Mouse (Mus musculus) forebrain, embryonic 14.5 days (tissue): ENCODE measurements around the gene Drd5. TPM values are rescaled to one million over a fixed set of nuclear protein-coding genes. Genes with fewer than 3 reads are reported as not detected.

ENCODE experiments used
- ATAC-seq: fragments of 200-750 bp; cut with Nextera tagmentation; 2 replicates; pipeline ENCODE4 v1.8.0; 2017; ENCODE audit warnings: mild to moderate bottlenecking, moderate library complexity
- DNase-seq: peaks from one replicate; pipeline ENCODE4 v3.0.0-alpha.2; 2015; ENCODE audit warnings: low spot score
- H3K27ac ChIP-seq: fragments of 300-500 bp; sonication (generic); 2 replicates; pipeline ENCODE4 v1.5.1; 2014; ENCODE audit warnings: low read depth, mild to moderate bottlenecking, control low read depth, low read length, moderate library complexity
- H3K27me3 ChIP-seq: fragments of 300-500 bp; sonication (generic); replicated peaks from 2 replicates; pipeline ENCODE4 v1.6.1; 2014; ENCODE audit warnings: low read length, control low read depth, mixed read lengths; ENCODE audit not compliant: control insufficient read depth, insufficient read depth
- H3K36me3 ChIP-seq: fragments of 300-500 bp; sonication (generic); 2 replicates; pipeline ENCODE4 v1.6.1; 2014; ENCODE audit warnings: low read length, control low read depth; ENCODE audit not compliant: control insufficient read depth, insufficient read depth
- H3K4me1 ChIP-seq: fragments of 300-500 bp; sonication (generic); 2 replicates; pipeline ENCODE4 v1.6.1; 2014; ENCODE audit warnings: antibody characterized with exemption, low read length, control low read depth; ENCODE audit not compliant: control insufficient read depth, insufficient read depth
- H3K4me2 ChIP-seq: fragments of 300-500 bp; sonication (generic); 2 replicates; pipeline ENCODE4 v1.6.1; 2014; ENCODE audit warnings: mild to moderate bottlenecking, control low read depth, low read length
- H3K4me3 ChIP-seq: fragments of 300-500 bp; sonication (generic); 2 replicates; pipeline ENCODE4 v1.5.1; 2014; ENCODE audit warnings: low read depth, low read length, control low read depth
- H3K9ac ChIP-seq: fragments of 300-500 bp; sonication (generic); 2 replicates; pipeline ENCODE4 v1.6.1; 2014; ENCODE audit warnings: mild to moderate bottlenecking, low read length, control low read depth, moderate library complexity
- H3K9me3 ChIP-seq: fragments of 300-500 bp; sonication (generic); replicated peaks from 2 replicates; pipeline ENCODE4 v1.6.1; 2016; ENCODE audit warnings: low read length, control low read depth, mixed read lengths; ENCODE audit not compliant: control insufficient read depth
- WGBS: fragments of 180-500 bp; shearing (Covaris S2); extraction: QIAGEN DNeasy Blood & Tissue Kit; methylation state at CpG from one replicate; pipeline ENCODE4 v1.1.7; 2014; 5-methylcytosine and 5-hydroxymethylcytosine counted together
- polyA plus RNA-seq: library from polyadenylated mRNA; unstranded; fragments of >200 nt; fragmentation: Nextera tagmentation; extraction: Ambion mirVana; gene quantifications from 2 replicates; pipeline ENCODE4 v1.2.1, GENCODE M21; 2014

Gene Drd5
- 0.14 and 0.17 TPM in 2 replicates for polyA plus RNA-seq

DNA sequence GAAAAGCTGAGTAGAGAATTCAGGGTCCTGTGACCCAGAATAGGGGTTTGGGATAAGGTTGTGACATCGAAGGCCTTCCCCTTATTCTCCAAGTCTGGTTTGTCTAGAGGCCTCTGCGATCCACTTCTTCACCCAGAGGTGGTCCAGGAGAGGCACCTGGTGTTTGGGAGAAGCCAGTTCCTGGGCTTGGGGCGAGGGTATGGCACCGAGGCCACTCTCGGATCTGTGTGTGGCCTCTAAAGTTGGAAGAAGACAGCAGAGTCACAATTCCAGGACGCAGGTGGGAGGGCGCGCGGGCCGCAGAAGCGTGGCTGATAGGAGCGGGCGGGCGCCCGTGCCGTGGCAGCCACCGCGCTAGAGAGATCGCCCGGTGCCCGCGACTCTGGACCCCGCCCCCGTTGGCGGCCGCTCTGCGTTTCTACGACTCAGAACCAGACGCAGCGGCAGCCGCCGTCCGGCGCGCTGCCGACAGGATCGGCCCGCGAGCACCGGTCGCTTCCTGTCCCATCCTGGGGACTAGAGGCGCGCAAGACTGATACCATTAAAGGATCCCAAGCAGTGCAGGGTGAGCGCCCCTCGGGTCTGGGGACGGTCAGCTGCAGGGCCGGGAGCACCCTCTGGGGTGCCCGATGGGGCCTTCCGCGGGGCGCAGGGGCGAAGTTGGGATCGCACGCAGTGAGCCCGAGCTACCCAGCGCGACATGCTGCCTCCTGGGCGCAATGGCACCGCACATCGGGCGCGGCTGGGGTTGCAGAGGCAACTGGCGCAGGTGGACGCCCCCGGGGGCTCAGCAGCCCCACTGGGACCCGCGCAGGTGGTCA, at the start of gene Drd5:
Gene Drd5, plus strand, starts transcription at position 402 of the 821 bp plus-strand sequence.
- peaks cover 6% of the 10 kb centered on the region; the same call in 1 of the 2 replicates for H3K4me1 ChIP-seq
- peak; percentile 26 for DNase-seq
- H3K36me3 ChIP-seq = no peaks in the 10 kb centered on the region
- WGBS = 2% methylated on average over 66 of the region's 67 CpGs
- no peak for ATAC-seq
- peaks cover 32% of the 10 kb centered on the region for H3K27me3 ChIP-seq
- H3K4me3 ChIP-seq = peak within 1 kb of the TSS; percentile 38
- no peak within 1 kb of the TSS for H3K27ac ChIP-seq
- H3K4me2 ChIP-seq = peak within 1 kb of the TSS; percentile 61
- H3K9ac ChIP-seq = peak within 1 kb of the TSS; percentile 21; the same call in 1 of the 2 replicates
- H3K9me3 ChIP-seq = no peaks in the 10 kb centered on the region

GRCm38 (mm10) chr5:38270942-38271341, 48.2 kb upstream of the Drd5 start:
- no peaks in the 10 kb centered on the region for H3K9me3 ChIP-seq
- H3K4me1 ChIP-seq = no peaks in the 10 kb centered on the region
- H3K27ac ChIP-seq = no peak overlapping the region
- no peak for DNase-seq
- no peak overlapping the region for H3K4me2 ChIP-seq
- ATAC-seq = no peak
- peaks cover 15% of the 10 kb centered on the region; the same call in 1 of the 2 replicates for H3K27me3 ChIP-seq
- peaks cover 46% of the 10 kb centered on the region for H3K36me3 ChIP-seq
- no peak overlapping the region for H3K9ac ChIP-seq
- 94% methylated on average over 3 of the region's 3 CpGs for WGBS
- no peak overlapping the region for H3K4me3 ChIP-seq

DNA sequence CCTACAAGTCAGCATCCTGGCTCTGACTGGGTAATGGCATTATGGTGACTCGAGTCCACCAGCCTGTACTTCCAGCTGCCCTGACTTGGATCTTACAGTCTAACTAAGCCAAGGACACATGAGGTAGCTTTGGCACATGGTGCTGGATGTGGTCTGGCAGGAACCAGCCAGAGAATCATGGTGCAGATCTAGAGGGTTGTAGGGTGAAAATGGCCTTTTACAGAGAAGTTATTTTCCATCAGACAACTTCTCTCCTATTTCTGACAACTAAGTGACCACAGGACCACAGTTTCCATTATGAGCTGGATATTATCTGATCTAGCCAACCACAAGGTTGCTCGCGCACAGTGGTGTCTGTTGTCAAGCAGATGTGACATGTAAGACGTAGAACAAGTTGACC, 45.3 kb upstream of the Drd5 start:
- Histone ChIP-seq H3K9ac (no peak overlapping the region), H3K4me1 (peaks cover 3% of the 10 kb centered on the region; the same call in 1 of the 2 replicates), H3K36me3 (peaks cover 22% of the 10 kb centered on the region), H3K4me2 (no peak overlapping the region), H3K9me3 (no peaks in the 10 kb centered on the region), H3K27me3 (peaks cover 40% of the 10 kb centered on the region), H3K4me3 (no peak overlapping the region), H3K27ac (no peak overlapping the region)
- ATAC-seq (no peak), DNase-seq (no peak)
- 86% methylated on average over 4 of the region's 4 CpGs for WGBS

DNA sequence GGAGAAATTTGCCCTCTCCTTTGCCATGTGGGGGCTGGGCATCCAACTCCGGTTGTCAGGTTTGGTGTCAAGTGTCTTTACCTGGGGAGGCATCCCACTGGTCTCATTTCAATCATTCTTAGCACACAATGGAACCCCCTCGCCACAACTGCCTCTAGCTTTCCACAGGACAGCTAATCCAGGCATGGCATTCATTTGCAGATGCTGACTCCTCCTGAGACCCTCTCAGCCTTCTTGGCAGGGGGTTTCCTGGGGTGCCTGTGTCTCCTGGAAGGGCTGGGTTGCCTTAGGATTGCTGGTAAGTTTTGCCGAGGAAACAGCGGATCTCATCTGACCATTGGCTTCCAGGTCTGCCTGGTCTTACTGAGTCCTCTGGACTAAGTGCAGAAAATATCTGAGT, 43.4 kb upstream of the Drd5 start, which contains the start of gene Otop1:
Gene Otop1, plus strand, starts transcription at position 202 of the 400 bp plus-strand sequence.
- Histone ChIP-seq H3K36me3 (peaks cover 11% of the 10 kb centered on the region), H3K27ac (no peak within 1 kb of the TSS), H3K4me3 (peak within 1 kb of the TSS; percentile 31), H3K27me3 (peaks cover 49% of the 10 kb centered on the region), H3K4me1 (peaks cover 3% of the 10 kb centered on the region; the same call in 1 of the 2 replicates), H3K9me3 (no peaks in the 10 kb centered on the region), H3K4me2 (peak within 1 kb of the TSS; percentile 47), H3K9ac (no peak within 1 kb of the TSS)
- ATAC-seq (no peak), DNase-seq (no peak)
- WGBS = under 1% methylated on average over 4 of the region's 4 CpGs

GRCm38 (mm10) chr5:38276451-38276850, 42.7 kb upstream of the Drd5 start:
- peaks cover 51% of the 10 kb centered on the region for H3K27me3 ChIP-seq
- 1% methylated on average over 19 of the region's 19 CpGs for WGBS
- ATAC-seq (no peak), DNase-seq (peak; percentile 4)
- peaks cover 4% of the 10 kb centered on the region; the same call in 1 of the 2 replicates for H3K36me3 ChIP-seq
- no peak overlapping the region for H3K9ac ChIP-seq
- peak overlapping the region; percentile 31 for H3K4me3 ChIP-seq
- H3K4me2 ChIP-seq = peak overlapping the region; percentile 24
- H3K9me3 ChIP-seq = no peaks in the 10 kb centered on the region
- no peak overlapping the region for H3K27ac ChIP-seq
- H3K4me1 ChIP-seq = peaks cover 3% of the 10 kb centered on the region; the same call in 1 of the 2 replicates

DNA sequence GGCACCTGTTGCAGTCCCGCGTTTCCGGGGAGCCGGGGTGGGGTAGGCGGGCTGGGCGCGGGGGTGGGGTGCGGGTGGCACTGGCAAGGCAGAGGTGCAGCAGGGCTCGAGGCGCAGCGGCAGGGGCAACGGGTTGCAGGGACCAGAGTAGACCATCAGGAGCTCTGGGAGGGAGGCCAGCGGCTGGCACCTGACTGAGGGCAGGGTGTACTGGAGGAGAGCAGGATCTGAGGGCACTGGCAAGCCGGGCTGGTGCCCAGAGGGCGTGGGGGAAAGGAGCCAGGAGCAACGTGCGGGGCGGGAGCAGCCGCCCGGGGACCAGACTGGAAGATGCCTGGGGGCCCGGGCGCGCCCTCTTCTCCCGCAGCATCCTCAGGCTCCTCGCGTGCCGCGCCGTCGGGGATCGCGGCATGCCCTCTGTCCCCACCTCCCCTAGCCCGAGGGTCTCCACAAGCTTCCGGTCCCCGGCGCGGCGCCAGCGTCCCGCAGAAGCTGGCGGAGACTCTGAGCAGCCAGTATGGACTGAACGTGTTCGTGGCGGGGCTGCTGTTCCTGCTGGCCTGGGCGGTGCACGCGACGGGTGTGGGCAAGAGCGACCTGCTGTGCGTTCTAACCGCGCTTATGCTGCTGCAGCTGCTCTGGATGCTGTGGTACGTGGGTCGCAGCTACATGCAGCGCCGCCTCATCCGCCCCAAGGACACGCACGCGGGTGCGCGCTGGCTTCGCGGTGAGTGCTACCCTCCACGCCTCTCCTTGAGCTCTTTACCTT, 41.9 kb upstream of the Drd5 start:
- H3K27ac ChIP-seq = no peak overlapping the region
- no peaks in the 10 kb centered on the region for H3K9me3 ChIP-seq
- H3K27me3 ChIP-seq = peaks cover 51% of the 10 kb centered on the region
- peak overlapping the region; percentile 31 for H3K4me3 ChIP-seq
- H3K4me2 ChIP-seq = peak overlapping the region; percentile 47
- DNase-seq = peak; percentile 24
- 0 out of 2 replicates have a peak overlapping the region, but pooled peaks have one; percentile 21 for H3K9ac ChIP-seq
- WGBS = 2% methylated on average over 54 of the region's 65 CpGs
- peak; percentile 46; the same call in 1 of the 2 replicates for ATAC-seq
- peaks cover 3% of the 10 kb centered on the region; the same call in 1 of the 2 replicates for H3K4me1 ChIP-seq
- H3K36me3 ChIP-seq = no peaks in the 10 kb centered on the region

DNA sequence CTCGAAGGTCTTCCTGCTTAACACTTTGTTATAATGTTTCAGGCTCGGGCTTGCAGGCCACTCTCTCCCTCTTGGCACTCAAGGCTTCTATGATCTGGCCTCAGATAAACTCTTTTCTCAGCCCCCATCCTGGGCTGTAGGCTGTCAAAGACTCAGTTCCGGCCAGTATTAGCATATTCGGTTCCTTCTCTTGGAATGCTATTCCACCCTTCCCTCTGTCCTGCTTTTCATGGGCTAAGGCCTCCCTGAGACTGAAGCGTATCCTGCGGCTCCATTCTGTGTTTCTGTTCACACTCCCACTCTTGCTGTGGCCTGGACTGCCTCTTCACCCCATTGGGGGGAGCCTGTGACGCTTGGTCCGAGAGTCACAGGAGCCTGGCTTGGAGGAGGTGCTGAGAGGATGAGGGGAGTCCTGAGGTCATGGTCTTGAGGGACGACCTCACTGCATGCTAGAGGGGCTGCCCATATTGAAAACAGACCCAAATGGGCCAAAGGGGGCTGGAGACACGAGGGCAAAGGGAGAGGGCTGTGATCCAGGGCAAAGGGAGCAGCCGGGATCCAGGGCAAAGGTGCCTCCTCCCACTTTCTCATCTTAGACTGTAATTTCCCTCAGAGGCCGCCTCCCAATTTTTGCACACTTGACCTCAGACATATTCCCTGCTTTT, 41.1 kb upstream of the Drd5 start:
- Histone ChIP-seq H3K27ac (no peak overlapping the region), H3K9ac (no peak overlapping the region), H3K36me3 (no peaks in the 10 kb centered on the region), H3K27me3 (peaks cover 51% of the 10 kb centered on the region), H3K4me3 (no peak overlapping the region), H3K9me3 (no peaks in the 10 kb centered on the region), H3K4me1 (peaks cover 3% of the 10 kb centered on the region; the same call in 1 of the 2 replicates), H3K4me2 (peak overlapping the region; percentile 47)
- 22% methylated on average over 12 of the region's 12 CpGs for WGBS
- no peak for DNase-seq
- no peak for ATAC-seq

DNA sequence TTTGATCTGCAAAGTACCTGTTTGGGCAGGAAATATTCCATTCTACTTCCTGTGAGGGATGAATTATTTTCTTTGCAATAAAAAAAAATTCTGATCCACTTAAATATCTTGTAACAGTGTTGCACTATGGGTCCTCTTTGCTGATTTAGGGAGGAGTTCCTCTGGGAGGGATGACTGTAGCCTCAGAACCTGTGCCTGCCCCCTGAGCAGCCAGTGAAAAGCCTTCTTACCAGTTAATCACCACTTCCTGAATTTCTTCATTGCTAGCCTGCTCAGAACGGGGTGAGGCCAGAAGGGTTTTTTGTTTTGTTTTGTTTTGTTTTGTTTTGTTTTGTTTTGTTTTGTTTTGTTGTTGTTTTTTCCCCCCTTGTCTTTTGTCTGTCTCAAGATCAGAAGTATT, 39.1 kb upstream of the Drd5 start:
- Histone ChIP-seq H3K27me3 (peaks cover 44% of the 10 kb centered on the region), H3K9me3 (no peaks in the 10 kb centered on the region), H3K27ac (no peak overlapping the region), H3K4me1 (peaks cover 3% of the 10 kb centered on the region; the same call in 1 of the 2 replicates), H3K4me2 (no peak overlapping the region), H3K4me3 (no peak overlapping the region), H3K36me3 (no peaks in the 10 kb centered on the region), H3K9ac (no peak overlapping the region)
- 28% methylated on average over 1 of the region's 1 CpGs for WGBS
- DNase-seq (no peak), ATAC-seq (no peak)
